Mouse (Mus musculus): ENCODE measurements around the gene Clk2. TPM values are rescaled to one million over a fixed set of nuclear protein-coding genes. Genes with fewer than 3 reads are reported as not detected.
"Not testable (repeated sequence)": the region's sequence is repeated elsewhere in the genome, so short reads cannot be mapped to it uniquely, and the experiment has no call there.

The Clk2 gene
- total RNA-seq, 2 experiments from 2014 or later = 36.8 to 52.2 TPM

DNA sequence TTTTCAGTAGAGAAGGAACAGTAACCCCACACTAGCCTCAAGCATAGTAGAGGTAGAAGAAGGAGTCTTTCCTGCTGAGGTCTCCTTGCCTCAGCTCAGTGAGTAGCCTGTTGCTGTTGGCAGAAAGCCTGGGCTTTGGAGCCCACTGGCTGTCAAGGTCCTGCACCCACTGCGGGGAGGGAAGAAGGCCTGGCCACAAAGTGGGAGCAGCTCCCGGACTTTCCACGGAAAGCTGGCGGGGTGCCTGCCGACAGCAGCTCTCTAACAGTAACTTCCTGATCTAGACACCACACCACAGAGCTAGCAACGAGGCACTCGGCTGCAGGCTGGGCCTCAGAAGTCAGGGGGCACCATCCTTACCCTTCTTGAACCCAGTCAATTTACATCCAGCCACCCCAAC is 46.1 kb downstream of the Clk2 start:
- no peak for DNase-seq (ENCODE audit: low spot score in 2 of 2)
- intact Hi-C loops (cut with DNase I) = loop anchor here (5.0 kb wide), 1 partner anchor 118 kb away; the partner anchor contains the start of gene Rusc1

DNA sequence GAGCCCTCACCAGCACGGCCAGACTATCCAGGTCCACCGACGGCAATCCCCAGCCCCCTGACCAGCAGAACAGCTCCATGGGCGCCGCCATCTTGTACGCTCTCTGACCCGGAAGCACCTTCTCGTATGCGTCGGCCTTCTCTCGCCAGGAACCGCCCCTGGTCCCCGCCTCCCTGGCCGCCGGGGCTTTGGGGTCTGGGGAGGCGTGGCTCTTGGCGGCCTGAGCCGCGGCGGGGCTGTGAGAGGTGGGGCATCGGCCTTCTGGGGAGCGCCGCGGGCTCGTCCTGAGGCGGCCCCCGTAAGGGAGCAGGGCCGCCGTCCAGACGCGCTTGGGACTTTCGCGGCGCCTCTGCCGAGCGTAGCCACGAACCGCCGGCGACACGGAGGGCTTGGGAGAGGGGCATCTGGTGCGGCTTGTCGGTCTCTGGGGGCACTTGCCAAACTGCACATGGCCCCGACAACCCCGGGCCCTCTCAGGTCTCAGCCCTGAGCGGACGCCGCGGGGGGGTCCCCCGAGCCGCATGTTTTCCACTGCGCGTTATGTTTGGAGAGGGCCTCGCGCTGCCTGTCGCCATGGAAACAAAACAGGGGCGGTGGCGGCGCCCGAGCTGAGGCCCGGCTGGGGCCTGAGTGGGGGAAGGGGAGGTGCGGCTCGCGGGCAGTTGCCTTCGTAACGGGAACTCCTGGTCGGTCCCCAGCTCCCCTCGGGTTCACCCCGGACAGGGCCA is 49.4 kb downstream of the Clk2 start:
- DNase-seq (ENCODE audit: low spot score in 2 of 2) = peak; percentile 92 to 93
- intact Hi-C loops (cut with DNase I) = loop anchor here (5.0 kb wide), 1 partner anchor 122 kb away; the partner anchor contains the start of gene Rusc1

DNA sequence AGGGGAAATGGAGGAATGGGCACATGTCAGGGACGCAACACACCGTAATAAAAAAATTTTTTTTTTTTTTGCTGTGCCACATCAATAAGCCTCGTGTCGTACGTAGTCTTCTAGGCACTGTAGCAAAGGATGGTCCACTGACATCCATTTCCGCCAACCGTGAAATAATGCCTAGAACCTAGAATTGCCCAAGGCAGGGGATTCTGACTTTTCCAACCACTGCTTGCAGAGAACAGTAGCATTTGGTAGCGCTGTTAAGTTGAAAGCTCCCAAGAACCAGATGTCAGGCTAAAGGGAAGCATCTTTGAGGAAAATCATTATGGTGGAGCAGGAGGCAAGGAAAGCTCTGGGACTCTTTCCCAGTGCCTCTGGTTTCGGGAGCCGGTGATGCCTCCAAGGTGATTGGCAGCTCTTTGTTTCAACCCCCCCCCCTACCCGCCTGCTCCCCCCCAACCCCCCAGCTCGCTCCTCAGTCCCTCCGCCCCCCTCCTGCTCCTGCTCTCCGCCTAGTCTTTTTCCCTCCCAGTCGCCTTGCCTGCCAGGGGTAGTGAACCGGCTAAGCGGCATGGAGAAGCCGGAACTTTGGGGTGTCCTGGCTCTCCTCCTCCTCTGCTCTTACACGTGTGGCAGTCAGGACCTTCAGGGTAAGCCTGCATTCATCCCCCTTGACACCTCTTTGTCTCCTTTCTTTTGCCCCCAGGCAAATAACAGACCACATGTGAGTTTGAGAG is 50.3 kb downstream of the Clk2 start, which contains the start of gene Thbs3:
Thbs3 (plus strand) TSS at position 500 of the 731 bp plus-strand sequence.
- DNase-seq (ENCODE audit: low spot score in 2 of 2) = no peak
- intact Hi-C loops (cut with DNase I) = loop anchor here (5.0 kb wide), 1 partner anchor 123 kb away; the partner anchor contains the start of gene Rusc1

DNA sequence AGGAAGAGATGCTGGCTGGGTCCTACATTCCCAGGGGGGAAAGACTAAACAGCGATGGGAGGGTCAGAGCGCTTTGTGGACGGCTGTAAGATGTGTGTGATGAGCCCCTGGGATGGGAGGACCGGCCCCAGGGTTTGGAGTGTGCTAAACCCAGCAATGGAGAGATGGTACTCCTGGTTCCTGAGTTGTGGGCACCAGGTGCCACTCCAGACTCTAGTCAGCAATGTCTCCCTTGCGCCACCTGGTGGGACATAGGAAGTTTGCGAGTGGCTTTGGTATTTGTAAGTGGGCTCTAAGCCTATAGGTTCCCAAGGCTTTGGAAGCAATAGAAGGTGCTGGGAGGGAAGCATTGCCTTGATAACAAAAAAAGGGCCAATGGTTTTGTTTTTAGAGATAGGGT is 51.3 kb downstream of the Clk2 start:
- DNase-seq (ENCODE audit: low spot score in 2 of 2) = peak; percentile 75 to 83
- intact Hi-C loops (cut with DNase I) = no loop called here

DNA sequence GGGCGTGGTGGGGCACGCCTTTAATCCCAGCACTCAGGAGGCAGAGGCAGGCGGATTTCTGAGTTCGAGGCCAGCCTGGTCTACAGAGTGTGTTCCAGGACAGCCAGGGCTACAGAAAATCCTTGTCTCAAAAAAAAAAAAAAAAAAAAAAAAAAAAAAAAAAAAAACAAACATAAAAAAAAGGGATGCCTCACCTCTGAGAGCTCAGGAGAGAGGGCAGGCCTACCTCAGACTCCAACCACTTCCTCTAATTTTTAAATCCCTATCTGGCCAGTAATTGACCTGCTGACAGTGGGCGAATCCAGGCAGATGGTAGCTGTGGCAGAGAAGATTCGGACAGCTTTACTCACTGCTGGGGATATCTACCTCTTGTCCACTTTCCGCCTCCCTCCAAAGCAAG is 51.8 kb downstream of the Clk2 start:
- intact Hi-C loops (cut with DNase I); DNase-seq (ENCODE audit: low spot score in 2 of 2): not testable (repeated sequence)

DNA sequence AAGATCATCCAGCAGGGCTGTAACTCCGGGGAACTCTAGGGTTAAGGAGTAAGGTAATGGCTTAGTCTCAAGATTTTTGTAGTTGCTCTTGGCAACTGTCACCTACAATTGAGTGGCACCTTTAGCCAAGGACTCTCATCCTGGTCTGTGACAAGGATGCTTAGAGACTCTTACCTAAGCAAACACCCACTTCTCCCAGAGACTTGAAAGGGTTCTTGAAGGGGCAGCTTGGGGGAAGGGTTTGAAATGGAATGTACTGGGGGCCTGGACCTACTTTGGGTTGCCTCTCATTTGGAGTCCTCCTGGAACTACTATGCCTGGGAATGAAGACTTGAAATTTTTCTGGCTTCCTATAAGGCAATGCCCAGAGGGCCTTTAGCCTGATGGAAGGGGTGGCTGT is 53.7 kb downstream of the Clk2 start:
- intact Hi-C loops (cut with DNase I) = no loop called here
- no peak for DNase-seq (ENCODE audit: low spot score in 2 of 2)

DNA sequence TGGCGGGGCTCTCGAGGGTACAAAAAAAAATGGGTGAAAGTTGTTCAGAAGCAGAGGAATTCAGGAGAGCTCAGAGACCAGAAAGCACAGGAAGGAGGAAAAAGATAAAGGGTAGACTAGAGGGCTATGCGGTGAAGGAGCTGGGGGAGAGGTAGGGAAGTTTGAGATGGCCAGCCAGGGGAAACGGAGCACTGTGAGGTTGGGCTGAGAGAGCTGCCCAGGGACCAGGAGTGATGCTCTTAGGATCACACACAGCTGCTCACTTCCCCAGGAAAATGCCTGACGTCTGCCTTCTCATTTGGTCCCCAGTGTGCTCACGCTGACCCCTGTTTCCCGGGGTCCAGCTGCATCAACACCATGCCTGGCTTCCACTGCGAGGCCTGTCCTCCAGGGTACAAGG is 55.0 kb downstream of the Clk2 start:
- no peak for DNase-seq (ENCODE audit: low spot score in 2 of 2)
- intact Hi-C loops (cut with DNase I) = no loop called here

DNA sequence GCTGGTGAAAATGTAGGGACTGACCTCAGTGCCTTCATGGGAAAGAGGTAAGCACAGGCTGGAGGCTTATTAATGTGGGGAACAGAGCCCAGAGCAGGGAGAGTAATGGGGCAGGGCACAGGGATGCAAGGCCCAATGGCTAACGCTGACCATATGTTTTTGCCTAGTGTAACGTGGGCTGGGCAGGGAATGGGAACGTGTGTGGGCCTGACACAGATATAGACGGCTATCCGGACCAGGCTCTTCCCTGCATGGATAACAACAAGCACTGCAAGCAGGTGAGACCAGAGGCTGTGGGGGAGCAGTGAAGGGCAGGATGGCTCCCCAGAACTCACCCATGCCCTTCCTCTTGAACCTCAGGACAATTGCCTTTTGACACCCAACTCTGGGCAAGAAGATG is 56.6 kb downstream of the Clk2 start:
- intact Hi-C loops (cut with DNase I) = no loop called here
- no peak for DNase-seq (ENCODE audit: low spot score in 2 of 2)

DNA sequence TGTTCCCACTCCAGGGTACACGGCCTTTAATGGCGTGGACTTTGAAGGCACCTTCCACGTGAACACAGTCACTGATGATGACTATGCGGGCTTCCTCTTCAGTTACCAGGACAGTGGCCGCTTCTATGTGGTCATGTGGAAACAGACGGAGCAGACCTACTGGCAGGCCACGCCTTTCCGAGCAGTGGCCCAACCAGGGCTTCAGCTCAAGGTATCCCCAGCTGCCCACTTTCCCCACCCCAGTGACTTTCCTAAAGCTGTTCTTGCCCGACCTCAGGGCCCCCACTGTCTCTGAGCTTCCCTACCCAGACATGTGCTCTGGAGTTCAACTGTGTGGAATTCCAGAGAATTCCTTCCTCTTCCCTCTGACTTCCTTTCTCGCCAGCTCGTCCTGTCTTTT is 60.2 kb downstream of the Clk2 start:
- intact Hi-C loops (cut with DNase I) = no loop called here
- DNase-seq (ENCODE audit: low spot score in 2 of 2) = no peak

DNA sequence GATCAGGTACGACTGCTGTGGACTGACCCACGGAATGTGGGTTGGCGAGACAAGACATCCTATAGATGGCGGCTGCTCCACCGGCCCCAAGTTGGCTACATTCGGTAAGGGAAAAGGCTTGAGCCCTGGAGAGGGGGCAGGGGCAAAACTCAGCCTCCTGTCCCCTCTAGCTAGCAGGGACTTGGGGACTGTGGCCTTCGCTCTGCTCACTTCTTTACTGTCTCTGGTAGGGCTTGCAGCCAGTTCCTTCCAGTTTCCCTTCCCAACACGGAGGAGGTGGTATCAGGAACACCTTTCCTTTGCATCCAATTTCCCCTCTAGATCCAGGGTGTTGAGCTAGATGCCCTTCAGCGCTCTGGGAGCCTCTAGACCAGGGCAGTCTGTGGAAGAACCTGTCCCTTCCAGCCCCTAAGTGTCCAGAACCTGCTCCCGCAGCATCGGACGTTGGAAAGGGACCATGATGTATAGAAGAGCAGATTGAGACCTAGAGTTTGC is 60.8 kb downstream of the Clk2 start:
- no peak for DNase-seq (ENCODE audit: low spot score in 2 of 2)
- intact Hi-C loops (cut with DNase I) = no loop called here

DNA sequence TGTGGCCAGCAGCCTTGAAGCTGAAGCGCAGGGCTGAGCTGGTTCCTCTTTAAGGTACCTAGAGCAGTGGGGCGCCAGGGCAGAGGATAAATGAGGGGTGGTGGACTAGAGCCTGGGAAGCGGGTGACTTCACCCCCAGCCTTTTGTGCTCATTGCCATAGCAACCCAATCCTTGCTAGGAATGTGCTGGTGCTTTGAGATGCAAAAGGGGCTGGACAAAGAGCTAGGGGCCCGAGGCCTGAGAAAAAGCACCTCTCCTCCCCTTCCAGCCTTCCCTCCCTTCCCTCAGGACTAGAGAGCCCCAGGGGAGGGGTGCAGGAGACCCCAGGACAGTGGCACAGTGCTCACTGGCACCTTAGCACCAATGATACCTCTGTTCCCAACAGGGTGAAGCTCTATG is 61.3 kb downstream of the Clk2 start:
- DNase-seq (ENCODE audit: low spot score in 2 of 2) = no peak
- intact Hi-C loops (cut with DNase I) = no loop called here

DNA sequence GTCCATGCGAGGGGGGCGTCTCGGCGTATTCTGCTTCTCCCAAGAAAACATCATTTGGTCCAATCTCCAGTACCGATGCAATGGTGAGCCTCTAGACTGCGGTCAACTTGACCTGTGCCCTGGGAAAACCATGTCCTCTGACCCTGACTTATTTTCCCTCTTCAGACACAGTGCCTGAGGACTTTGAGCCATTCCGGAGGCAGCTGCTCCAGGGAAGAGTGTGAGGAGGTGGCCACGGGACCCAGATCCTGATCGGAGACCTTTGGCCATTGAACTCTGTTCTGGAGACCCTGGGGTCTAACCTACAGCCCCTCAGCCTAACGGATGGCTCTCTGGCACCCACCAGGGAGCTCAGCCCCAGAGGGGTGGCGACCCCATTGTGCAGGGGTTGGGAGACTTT is 61.8 kb downstream of the Clk2 start:
- no peak for DNase-seq (ENCODE audit: low spot score in 2 of 2)
- intact Hi-C loops (cut with DNase I) = no loop called here

Other genes with a start within 250 kb of the Clk2 start
- gene Ash1l, start 214.2 kb upstream of the Clk2 start, total RNA-seq (2021) = 10 to 100 TPM; 81.3 to 95.4 TPM
- 100 to 1,000 TPM in 1 of 2 experiments, 10 to 100 TPM in 1; 97.8 to 107 TPM for gene Dap3, start 213.6 kb upstream of the Clk2 start, total RNA-seq (2021)
- 100 to 1,000 TPM; 185 to 202 TPM for gene Rusc1, start 71.5 kb upstream of the Clk2 start, total RNA-seq (2021)
- under 1 TPM; 0.15 to 0.43 TPM for gene Gm43738, start 63.7 kb upstream of the Clk2 start, total RNA-seq (2021)
- gene Fdps, start 62.8 kb upstream of the Clk2 start, total RNA-seq (2021) = 10 to 100 TPM; 79.8 to 94.6 TPM
- not detected for gene Pklr, start 28.7 kb upstream of the Clk2 start, total RNA-seq (2021)
- 10 to 100 TPM; 12.9 to 19.1 TPM for gene Hcn3, start 4.6 kb upstream of the Clk2 start, total RNA-seq (2021)
- gene Scamp3, start 12.7 kb downstream of the Clk2 start, total RNA-seq (2021) = 10 to 100 TPM; 64.0 to 67.2 TPM
- gene Fam189b, start 18.3 kb downstream of the Clk2 start, total RNA-seq (2021) = 10 to 100 TPM; 59.3 to 60.3 TPM
- 10 to 100 TPM; 62.4 to 64.6 TPM for gene Gba, start 38.1 kb downstream of the Clk2 start, total RNA-seq (2021)
- 10 to 100 TPM; 21.0 to 21.3 TPM for gene Thbs3, start 50.4 kb downstream of the Clk2 start, total RNA-seq (2021)
- gene Mtx1, start 62.3 kb downstream of the Clk2 start, total RNA-seq (2021) = 10 to 100 TPM; 90.6 to 93.8 TPM
- gene Muc1, start 64.3 kb downstream of the Clk2 start, total RNA-seq (2021) = 1 to 10 TPM in 1 of 2 experiments, under 1 TPM in 1; 0.44 to 1.1 TPM
- gene Krtcap2, start 81.2 kb downstream of the Clk2 start, total RNA-seq (2021) = 10 to 100 TPM; 59.7 to 64.9 TPM
- 10 to 100 TPM; 74.4 to 88.7 TPM for gene Trim46, start 81.5 kb downstream of the Clk2 start, total RNA-seq (2021)
- gene Dpm3, start 94.6 kb downstream of the Clk2 start, total RNA-seq (2021) = 10 to 100 TPM; 47.0 to 51.7 TPM
- gene Slc50a1, start 105.8 kb downstream of the Clk2 start, total RNA-seq (2021) = 10 to 100 TPM; 34.5 to 39.1 TPM
- gene Efna1, start 116.3 kb downstream of the Clk2 start, total RNA-seq (2021) = 1 to 10 TPM; 4.2 to 7.4 TPM
- 10 to 100 TPM; 50.4 to 59.5 TPM for gene Efna3, start 158.2 kb downstream of the Clk2 start, total RNA-seq (2021)
- gene Efna4, start 173.2 kb downstream of the Clk2 start, total RNA-seq (2021) = 1 to 10 TPM in 1 of 2 experiments, not detected in 1; 1.2 TPM
- gene Adam15, start 185.2 kb downstream of the Clk2 start, total RNA-seq (2021) = 100 to 1,000 TPM in 1 of 2 experiments, 10 to 100 TPM in 1; 96.1 to 120 TPM
- under 1 TPM; 0.23 to 0.39 TPM for gene Dcst2, start 197.2 kb downstream of the Clk2 start, total RNA-seq (2021)
- gene Dcst1, start 200.5 kb downstream of the Clk2 start, total RNA-seq (2021) = not detected
- 10 to 100 TPM; 10.9 to 18.6 TPM for gene Zbtb7b, start 230.0 kb downstream of the Clk2 start, total RNA-seq (2021)
- 1 to 10 TPM; 4.2 to 5.3 TPM for gene Lenep, start 238.0 kb downstream of the Clk2 start, total RNA-seq (2021)
- gene Flad1, start 247.1 kb downstream of the Clk2 start, total RNA-seq (2021) = 10 to 100 TPM; 31.0 to 32.5 TPM